Mouse (Mus musculus) erythroblast, adult 5-6 weeks (primary cell): Measurements from ENCODE around the gene Zcchc9. TPM values are rescaled to one million over a fixed set of nuclear protein-coding genes. Genes with fewer than 3 reads are reported as not detected.
A peak's percentile ranks its signal among the peaks of the same experiment; 100 is the strongest.

ENCODE experiments used
- ATAC-seq: replicated peaks from 2 replicates; pipeline ENCODE4 v1.8.0; 2016; ENCODE audit warnings: moderate number of reproducible peaks, mild to moderate bottlenecking, moderate TSS enrichment, inconsistent platforms; ENCODE audit not compliant: poor library complexity, low FRiP score, severe bottlenecking
- total RNA-seq, 2 experiments: library from RNA; stranded (forward) in 1 of 2; stranded (reverse) in 1 of 2; fragments of 150-400 nt in 1 of 2; fragments of 200-764, 138-1000 nt in 1 of 2; gene quantifications; 2 replicates each; pipeline versions ENCODE4 v1.2.3 to v1.2.4; 2015 to 2017; ENCODE audit warnings: low replicate concordance in 2 of 2

The Zcchc9 gene
- total RNA-seq (2015; ENCODE audit: low replicate concordance), result 12.1 and 13.6 TPM in 2 replicates
- 7.8 and 9.9 TPM in 2 replicates for total RNA-seq (2017; ENCODE audit: low replicate concordance)

DNA sequence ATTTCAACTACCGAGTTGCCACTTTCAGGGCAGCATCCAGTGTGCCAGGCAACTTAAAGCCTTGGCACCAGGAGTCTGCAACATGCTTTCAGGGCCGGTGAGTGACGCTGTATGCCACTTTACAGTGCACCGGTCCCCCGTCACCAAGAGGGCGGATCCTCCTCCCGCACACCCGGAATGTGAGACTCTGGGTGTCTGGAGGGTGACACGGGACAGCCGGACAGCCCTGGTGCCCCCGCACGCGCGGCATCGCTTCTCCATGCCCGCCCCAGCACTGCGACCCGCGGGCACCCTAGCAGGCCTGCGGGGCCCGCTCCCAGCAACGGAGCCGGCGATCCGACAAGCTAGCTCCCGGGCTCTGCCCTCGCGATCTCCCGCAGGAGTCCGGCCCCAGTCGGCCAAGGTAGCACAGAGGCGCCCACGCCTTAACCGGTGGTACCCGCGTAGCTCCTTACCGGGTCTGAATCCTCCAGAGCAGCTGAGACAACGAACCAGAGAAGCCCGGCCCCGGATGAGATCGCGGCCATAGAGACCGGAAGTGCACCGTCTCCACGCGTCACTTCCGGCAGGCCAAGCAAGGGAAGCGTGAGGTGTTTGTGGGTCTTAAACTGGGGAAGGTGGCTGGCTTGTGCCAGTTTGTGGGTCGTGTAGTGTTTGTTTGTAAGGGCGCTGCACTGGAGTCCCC lies at the start of gene Zcchc9:
Zcchc9 (minus strand) TSS at position 551 of the 685 bp plus-strand sequence.
- ATAC-seq, result peak; percentile 99

DNA sequence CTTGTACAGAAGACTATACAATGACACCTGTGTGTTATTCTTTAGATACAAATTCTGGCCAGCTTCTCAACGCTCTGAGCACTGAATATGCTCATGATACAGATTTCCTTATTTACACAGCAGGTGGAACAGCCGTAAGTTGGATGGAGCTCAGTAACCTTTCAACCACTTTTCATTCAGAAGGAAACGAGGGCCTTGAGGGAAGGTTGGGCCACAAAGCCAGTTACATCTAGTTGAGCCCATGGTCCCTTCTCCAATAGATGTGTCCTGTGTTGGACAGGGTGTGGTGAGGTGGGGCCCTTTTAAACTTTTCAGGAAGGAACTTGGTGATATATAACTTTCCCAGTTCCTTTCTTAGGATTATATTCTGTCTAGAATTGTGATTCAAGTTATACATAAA lies 46.9 kb upstream of the Zcchc9 start:
- no peak for ATAC-seq

DNA sequence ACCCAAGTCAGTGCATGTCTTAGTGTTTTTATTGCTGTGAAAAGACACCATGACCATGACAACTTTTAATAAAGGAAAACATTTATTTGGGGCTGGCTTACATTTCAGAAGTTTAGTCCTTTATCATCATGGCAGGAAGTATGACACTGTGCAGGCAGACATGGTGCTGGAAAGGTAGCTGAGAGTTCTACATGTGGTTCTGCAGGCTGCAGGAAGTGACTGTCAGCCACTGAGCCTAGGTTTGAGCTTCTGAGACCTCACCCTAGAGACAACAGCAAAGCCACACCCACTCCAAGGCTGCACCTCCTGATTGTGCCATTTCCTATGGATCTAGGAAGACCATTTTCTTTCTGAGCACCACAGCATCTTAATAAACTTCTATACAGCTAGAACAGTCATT lies 20.4 kb upstream of the Zcchc9 start:
- no peak for ATAC-seq

DNA sequence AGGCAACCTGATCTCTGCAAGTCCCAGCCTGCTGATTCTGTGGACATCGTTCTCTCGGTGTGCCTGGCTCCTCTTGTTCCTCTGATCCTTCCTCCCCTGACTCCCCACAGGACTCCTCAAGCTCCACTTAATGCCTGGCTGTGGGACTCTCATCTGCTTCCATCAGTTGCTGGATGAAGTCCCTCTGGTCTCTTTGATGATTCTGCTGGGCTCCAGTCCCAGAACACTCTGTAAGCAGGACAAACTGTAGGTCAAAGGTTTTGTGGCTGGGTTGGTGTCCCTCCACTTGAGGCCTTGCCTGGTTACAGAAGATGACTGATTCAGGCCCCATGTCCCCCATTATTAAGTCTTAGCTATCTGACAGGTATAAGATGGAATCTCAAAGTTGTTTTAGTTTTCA lies 18.6 kb upstream of the Zcchc9 start:
- no peak for ATAC-seq

DNA sequence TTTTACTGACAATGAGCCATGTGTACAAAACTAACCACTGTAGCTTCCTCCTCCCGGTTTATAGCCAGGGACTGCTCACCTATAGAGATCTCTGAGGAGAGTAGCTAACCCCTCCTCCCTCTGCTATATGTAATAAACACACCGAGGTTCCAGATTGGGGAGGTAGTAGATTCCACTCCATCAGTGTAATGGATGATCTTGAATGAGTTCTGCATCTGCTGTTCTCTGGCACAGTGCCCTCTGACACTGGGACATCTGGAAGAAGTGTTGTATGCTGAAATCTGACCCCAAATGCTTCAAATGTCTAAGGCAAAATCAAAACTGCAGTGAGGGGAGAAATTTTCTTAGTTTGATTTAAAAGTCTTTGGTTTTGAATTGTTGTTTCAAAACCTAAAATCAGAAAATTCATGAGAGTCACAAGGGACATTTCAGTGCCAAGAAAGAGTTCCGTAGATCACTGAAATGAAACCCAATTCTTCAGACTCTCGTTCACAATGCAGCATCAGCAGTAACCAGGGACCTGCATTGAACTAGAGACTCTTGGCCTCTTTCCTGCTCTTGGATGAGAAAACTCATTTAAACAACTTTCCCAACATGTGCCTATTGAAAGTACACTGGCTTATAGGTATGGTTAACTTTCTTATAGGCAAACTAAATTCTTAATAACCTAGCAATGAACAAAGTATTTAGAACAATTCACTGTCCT lies 17.5 kb upstream of the Zcchc9 start:
- no peak for ATAC-seq

DNA sequence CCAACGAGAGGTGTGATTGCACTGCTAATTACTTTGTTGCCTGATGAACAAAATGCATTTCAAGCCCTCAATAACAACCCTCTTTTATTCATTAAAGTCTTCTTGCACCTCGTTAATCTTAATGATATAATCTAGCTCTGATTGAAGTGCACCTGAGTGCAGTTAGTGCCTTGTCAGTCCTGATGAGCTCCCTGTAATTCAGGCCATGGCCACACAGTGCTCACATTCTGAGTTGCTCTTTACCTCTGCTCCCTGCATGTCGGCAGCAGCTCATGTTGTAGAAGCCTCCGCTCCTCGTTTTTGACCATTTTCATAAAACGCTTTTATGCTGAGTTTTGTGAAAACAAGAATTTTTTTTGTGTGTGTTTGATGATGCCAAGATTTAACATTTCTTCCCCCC lies 16.2 kb upstream of the Zcchc9 start:
- ATAC-seq, result no peak

DNA sequence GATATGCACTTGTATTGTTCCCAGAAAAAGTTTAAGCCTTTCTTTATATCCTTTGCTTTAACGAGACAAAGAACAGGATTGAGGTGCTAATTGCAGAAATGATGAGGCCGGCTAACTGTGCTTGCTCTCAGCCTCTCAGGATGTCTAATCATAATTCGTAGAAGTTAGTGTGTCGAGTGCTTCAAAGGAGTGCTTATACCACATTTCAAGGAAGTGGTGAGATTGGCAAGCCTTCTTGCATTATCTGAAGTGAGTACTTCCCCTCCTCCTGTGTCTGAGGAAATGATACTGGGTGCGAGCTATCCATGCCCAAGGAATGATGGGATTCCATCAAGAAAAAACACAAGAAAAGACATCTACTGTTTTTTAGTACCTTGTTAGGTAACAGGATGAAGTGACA lies 7.2 kb upstream of the Zcchc9 start:
- no peak for ATAC-seq

DNA sequence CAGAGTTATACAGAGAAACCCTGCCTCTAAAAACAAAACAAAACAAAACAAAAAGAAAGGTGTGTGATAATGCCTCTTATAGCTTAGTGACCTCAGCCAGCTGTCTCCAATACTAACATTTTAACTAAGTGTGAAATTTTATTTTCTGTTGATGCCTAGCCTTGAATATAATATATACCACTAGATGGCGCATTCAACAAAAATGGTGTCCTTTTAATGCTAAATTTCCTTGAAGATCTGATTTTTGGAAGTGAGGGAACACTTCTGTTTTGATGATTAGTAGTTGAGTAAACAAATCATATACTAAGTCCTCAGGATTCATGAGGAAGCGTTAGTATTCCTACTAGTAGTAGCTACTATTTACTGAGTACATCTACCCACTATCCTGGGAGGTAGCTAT lies 2.0 kb upstream of the Zcchc9 start:
- no peak for ATAC-seq

DNA sequence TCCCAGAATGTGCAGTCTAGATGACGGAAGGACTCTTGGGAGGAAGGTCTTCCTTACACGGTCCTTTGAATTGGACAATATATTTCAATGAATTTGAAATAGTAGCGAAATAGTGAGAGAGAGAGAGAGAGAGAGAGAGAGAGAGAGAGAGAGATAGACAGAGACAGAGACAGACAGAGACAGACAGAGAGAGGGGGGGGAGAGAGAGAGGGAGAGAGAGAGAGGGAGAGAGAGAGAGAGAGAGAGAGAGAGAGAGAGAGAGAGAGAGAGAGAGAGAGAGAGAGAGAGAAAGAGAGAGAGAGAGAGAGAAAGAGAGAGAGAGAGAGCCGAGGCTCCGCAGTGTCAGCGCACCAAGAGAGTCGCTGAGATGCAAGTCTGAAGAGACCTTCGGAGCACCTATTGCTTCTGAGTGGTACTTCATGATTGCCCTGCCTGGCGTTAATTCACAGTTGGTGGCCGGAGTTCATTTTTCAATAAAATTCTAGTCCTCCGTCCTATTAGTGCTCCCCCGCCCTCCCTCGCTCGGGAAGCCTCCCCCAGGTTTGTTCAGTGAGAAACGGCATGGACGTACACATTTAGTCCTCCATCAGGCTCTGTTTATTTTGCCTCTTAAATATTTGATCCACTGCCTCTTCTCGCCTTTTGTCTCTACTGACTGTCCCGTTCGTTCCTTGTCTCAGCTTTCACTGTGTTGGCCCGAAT lies 520 bp upstream of the Zcchc9 start:
- no peak for ATAC-seq

DNA sequence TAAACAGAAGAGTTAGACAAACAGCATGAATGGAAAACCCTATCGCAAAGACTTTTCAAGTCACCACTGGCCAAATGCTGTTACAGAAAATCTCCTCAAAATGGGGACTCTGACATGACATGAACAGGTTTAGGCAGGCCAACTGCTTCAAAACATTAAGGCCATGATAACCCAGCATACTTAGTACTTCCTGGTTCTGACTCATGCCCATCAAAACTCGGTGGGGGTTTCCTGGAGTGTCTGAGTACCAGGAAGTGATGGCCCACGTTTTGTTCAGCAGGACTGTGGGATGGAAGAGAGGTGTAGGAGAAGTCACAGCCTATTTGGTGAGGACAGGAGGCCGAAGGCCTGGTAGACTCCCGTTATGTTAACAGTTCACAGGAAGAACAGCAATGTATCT lies 5.8 kb downstream of the Zcchc9 start:
- no peak for ATAC-seq

DNA sequence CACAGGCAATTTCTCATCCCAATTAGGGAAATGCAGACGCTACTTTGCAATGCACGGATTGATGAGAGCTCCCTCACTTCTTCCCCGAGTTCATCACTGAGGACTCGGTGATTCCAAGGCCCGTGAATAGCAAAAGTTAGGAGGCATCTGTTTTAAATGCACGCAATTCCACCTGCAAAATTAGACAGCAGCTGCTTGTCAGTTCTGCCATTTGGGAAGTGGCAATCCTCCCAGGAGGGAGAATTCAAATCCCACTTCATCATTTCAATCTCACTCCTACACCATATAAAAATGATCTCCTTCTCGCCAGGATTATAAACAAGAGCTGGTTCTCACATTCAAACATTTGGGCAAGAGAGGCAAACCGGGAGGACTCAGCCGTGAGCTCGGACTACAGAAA lies 10.1 kb downstream of the Zcchc9 start:
- ATAC-seq, result no peak

DNA sequence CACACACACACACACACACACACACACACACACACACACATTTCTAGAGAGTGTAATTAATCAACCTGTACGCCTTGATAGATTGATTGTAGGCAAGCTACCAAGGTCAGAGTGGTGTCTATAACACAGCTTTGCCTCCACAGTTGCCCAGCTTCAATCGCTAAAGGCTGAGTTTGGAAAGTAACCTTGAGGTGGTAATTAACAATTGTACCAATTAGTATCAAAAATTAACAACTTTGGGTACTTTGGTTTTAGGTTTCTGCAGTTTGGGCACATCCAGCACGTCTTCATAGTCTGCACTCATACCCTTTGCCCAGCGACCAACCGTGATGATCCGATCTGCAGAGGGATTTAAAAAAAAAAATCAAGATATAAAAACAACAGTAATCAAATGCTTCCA lies 10.6 kb downstream of the Zcchc9 start:
- ATAC-seq, result no peak

DNA sequence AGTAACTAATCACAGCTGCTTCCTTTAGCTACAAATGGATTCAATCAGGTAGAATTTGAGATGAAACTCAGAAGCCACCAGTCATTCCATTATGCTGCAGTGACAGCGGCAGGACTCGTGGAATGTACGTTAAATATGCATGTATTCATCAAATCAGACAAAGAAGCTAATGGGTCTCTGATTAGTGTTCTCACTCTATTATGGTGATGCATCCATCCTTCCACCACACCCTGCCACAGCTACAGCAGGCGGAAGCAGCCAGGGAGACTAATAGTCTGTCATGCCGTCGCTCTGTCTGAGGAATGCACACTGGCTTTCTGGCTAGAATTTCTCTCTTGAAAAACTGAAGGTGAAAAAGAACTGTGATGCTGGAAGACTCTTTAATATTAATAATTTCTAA lies 11.5 kb downstream of the Zcchc9 start:
- no peak for ATAC-seq

DNA sequence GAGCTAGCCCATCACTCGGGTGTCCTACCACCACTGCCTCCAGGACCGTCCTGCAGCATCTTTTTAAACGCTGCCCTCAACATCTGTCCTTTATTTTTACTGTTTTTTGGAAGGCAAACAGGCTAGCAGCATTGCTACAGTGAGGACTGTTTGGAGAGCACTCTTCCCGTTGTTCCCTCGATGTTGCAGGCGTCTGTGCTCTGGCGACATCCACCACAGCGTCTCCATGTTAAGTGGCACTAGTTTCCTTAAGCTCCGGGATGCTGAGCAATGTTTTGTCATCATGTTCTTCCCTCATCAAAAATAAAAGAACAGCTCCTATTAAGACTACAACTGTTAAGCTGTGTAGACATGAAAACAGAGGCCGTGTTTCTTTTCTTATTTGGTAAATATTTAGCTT lies 11.9 kb downstream of the Zcchc9 start:
- no peak for ATAC-seq

DNA sequence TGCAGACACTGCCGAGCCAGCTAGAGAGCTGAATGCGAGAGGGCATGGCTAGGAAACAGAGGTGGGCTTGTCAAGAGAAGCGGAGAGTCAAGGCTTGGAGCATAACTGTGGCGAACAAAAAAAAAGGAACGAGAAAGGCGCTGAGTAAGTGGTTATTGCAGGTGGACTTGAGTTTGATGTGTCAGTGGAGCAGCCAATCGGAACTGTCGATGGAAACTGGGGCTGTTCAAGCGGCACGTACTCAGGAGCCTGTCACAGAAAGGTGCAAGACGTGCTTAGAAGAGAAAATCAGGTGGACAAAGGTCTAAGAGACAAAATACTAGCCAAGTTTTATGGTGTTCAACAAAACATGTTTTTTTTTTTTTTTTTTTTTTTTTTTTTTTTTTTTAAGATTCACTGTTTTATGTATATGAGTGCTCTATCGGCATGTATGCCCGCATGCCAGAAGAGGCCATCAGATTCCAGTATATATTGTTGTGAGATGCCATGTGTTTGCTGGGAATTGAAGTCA lies 12.5 kb downstream of the Zcchc9 start:
- ATAC-seq, result no peak

DNA sequence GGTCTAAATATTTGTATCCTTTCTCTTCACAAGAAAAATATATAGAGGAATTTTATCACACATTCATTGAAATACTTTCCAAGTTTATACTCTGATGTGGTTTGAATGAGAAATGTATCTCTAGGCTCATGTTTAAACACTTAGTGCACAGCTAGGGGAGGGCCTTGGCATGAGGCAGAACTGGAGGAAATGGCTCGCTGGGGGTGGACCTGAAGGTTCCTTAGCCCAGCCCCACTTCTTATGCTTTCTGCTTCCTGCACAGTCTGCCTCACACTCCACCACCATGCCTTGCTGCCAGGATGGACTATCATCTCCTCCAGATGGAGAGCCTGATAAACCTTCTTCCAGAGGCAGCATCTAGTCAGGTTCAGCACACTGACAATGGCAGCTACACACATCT lies 15.5 kb downstream of the Zcchc9 start:
- ATAC-seq, result no peak

DNA sequence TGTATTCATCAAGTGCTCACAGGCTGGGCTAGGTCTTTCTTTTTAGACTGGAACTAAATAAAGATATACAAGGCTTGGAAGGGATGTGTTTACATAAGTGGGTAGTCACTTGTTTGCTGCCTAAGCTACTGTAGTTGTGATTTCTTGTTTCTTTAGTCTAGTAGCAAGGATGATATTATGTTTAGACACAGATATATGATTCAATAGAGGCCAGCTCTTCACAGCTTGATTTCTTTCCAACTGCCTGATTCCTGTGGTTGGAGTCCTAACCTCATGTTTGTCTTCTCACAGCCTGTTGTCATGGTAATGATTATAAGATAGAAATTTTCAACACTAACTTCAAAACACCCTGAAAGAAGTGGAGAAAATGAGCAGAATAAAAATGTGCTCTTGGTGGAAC lies 27.6 kb downstream of the Zcchc9 start:
- no peak for ATAC-seq

DNA sequence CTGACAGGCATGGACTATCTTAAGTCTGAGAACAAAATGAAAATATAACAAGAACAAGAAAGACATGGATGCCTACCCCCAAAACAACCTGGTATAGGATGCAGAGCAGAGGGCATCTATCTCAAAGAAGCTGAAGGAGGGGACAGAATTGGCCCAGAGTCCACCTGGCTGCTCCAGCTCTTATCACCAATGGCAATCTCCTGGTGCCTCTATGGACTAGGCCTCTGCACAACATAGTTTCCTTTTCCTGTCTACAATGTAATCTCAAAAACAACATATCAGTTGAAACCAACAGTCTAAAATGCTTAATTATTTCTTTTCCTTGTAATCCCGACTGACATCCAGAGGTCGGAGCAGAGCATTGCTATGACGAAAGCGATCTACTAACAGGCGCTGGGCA lies 29.4 kb downstream of the Zcchc9 start:
- ATAC-seq, result no peak

DNA sequence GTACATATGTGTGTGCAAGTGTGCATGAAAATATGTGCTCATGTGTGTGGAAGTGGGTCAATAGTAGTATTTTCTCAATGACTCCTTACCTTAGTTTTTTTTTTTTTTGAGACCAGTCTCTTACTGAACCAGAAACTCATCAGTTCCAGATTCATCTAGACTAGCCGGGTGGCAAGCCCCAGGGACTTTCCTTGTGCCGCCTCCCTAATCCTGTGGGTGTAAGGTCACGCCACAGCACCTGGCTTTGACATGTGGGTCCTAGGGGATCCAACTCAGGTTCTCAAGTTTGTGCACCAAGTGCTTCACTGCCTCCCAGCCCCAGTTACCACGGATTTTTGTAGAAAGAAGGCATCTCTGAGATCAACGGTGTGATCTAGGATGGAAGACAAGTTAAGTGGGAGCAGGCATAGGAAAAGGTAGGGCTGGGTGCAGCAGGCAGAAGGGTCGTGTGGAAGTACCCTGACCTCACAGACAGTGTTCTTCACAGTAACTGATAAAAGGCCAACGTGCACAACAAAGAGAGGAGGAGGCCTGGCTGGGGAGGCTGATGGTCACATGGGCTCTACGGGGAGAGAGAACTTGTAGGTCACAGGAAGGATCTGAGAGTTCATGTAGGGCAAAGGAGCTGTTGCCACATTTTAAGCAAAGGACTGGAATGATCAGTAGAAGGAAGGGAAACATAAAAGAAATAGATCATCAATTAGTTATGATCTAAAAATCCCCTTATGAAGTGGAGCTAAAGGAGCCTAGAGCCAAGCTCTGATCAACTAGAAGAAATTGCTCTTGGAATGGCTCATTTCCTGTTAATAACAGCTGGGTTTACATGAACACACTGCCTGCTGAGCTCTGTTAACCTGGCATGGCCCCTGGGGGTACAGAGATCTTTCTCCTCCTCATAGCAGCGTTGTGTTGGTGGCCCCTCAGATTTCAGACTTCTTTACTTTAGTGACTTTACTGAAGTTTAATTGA lies 38.5 kb downstream of the Zcchc9 start:
- ATAC-seq, result no peak

DNA sequence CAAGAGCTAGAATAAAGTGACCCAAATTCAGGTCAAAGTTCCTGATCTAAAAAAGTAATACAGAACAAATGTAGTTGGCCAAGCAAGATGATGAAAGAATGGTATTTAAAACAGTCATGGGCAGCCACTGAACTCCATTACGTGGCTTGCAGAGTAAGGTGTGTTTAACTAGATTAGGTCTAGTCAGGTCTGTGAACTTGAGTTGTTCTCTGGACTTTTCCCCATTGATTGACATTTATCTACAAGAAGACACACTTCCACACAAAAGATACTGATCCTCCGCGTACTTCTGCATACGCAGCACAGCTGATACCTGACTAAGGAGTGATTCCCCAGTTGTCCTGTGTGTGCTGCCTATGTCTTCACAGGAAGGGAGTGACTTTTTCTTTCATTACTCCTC lies 41.9 kb downstream of the Zcchc9 start:
- ATAC-seq, result no peak
